Mouse (Mus musculus): ENCODE measurements around the gene Plekha6.

GRCm38 (mm10) chr1:133316577-133316976 is 152.6 kb downstream of the Plekha6 start:
- no peak for TF ChIP-seq CTCF (IDR thresholded peaks at IDR 0.05; ENCODE audit: borderline replicate concordance, insufficient read depth, low read length)
- TF ChIP-seq POLR2A (IDR thresholded peaks at IDR 0.05; ENCODE audit: low read depth, low read length), result no peak

Measured in embryonic fibroblast, embryonic 13.5 days (primary cell).